Mouse (Mus musculus) cerebellum, adult 2 months (tissue): ENCODE measurements around the gene Hrnr.

Source experiments
- CTCF ChIP-seq: fragments of 200-500 bp; IDR thresholded peaks from 2 replicates; pipeline ENCODE4 v1.5.1; 2011; ENCODE audit warnings: low read depth, mild to moderate bottlenecking, control low read depth, low read length, moderate library complexity, borderline replicate concordance; ENCODE audit not compliant: insufficient read depth
- POLR2A ChIP-seq: fragments of 200-500 bp; IDR thresholded peaks from 2 replicates; pipeline ENCODE4 v1.6.1; 2011; ENCODE audit warnings: low read length, control low read depth, borderline replicate concordance; ENCODE audit not compliant: insufficient read depth

GRCm38 (mm10) chr3:93297542-93297941 lies 22.0 kb upstream of the Hrnr start:
- TF ChIP-seq CTCF, result no peak
- TF ChIP-seq POLR2A, result no peak
